Mouse (Mus musculus) adrenal gland (tissue): ENCODE results near the gene Ppm1l.
"Not testable (repeated sequence)": the region's sequence is repeated elsewhere in the genome, so short reads cannot be mapped to it uniquely, and the experiment has no call there.

Experiments used
- intact Hi-C: fragments of 180-260 bp; cut with DNase I; formaldehyde crosslinking; loops from one replicate; pipeline ENCODE4 v1.15.1; 2025

Ppm1l gene

DNA sequence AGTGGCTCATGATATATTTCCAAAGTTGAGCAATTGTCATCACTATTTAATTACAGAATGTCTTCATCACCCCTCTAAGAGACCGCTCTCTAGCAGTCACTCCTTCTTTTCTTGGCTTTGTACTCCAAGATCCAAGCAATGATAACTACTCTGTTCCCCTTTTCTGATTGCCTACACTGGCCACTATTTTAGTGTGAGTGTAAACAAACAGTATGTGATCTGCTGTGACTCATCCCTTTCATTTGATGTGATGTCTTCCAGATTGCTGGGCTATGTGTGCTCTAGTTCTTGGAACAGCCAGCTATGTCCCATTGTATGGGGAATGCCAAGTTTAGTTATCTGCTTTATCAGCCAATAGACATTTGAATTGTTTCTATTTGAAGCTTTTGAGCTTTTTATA, 210.7 kb downstream of the Ppm1l start:
- intact Hi-C loops: no loop called here

DNA sequence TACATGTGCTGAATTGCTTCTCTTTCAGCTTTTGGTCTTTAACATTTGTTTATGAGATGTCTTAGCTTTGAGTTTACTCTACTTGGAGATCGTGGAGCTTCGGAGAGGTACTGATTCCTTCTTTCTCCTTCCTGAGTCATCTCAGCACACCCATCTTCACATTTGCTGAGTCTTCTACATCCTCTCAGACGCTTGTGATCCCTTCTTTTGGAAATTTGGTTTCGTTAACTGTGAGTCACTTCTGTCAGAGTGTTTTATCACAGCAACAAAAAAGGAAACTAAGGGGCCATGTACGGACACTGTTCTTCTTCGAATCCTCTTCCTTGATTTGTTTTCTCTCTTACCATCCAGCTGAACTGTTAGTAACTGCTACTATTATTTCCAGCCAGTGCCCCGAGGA, 212.9 kb downstream of the Ppm1l start:
- intact Hi-C loops: no loop called here

DNA sequence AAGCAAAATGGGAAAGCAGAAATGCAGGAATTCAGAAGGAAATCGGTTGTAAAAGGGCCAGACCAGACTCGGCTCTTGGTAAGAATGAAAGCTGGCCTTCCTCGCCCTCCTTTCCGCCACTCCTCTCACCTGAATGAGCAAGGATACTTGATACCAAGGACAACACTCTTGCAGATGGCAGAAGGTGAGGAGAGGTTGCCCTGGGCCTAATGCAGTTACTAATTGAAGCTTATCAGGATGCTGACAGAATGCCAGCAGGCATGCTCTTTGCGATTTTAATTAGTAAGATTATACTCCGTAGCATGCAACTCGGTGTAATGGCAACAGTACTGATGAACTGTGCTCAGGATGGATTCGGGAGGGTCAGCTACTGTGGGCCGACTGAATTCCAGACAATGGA, 214.8 kb downstream of the Ppm1l start:
- intact Hi-C loops: no loop called here

DNA sequence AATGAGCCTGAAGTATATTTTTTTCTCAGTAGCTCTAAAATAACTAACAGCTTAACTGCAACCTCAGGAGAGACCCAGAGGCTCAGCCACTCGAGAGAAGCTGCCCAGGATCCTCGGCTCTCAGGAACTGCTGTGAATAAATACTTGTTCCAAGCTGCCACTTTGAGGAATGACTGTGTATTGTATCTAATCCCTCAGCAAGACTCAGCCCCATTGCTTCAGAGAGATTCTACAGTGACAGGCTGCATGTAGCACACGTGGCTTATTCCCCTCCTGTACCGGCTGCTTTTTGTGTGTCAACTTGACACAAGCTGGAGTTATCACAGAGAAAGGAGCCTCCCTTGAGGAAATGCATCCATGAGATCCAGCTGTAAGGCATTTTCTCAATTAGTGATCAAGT, 216.0 kb downstream of the Ppm1l start:
- intact Hi-C loops: no loop called here

DNA sequence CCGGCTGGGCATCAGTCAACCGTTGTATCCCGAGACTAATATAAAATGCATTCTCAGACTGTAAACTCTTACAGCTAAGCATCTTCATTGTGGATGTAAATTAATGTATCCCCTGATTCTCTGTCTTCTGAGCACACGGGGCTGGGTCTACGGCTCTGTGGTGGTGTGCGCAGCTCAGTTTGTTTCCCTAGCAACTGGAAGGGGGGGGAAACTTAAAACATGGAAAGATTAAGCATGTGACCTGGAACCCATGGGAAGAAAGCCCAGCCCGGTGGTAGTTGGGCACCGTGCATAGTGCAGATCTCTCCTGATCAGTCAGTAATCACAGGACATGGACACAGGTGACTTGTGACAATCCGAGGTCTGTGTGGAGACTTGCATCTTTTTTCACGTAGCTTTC, 218.8 kb downstream of the Ppm1l start:
- intact Hi-C loops: no loop called here

DNA sequence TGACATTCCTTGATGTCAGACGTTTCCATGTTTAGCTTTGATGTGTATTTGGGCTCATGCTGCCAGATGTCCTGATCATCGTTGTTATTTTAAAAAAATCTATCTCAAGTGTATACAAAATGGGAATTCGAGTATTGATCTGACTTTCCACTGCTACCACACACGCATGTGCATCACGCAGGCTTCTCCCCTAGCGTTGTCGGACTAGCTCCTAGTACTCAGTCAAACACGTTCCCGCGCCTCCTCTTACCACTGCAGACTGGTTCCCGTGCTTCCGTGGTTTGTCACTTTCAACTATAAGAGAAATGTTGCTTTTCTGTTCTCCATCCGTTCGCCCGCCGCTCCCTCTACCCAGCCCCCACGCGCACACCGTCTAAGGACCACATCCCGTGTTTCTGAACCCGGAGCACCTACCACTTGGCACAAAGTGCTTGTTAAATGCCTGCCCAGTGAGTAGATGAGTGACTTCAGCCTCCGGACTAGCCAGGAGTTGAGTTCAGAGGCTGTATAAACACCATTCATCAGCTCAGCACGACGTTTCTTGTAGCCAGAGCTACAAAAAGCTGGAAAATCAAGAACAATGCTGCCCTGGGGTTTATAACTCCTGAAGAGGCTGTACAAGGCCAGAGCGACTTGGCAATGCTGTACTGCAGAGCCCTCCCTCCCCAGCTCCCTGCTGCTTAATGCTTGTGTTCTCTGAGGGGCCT, 219.4 kb downstream of the Ppm1l start:
- intact Hi-C loops: no loop called here

DNA sequence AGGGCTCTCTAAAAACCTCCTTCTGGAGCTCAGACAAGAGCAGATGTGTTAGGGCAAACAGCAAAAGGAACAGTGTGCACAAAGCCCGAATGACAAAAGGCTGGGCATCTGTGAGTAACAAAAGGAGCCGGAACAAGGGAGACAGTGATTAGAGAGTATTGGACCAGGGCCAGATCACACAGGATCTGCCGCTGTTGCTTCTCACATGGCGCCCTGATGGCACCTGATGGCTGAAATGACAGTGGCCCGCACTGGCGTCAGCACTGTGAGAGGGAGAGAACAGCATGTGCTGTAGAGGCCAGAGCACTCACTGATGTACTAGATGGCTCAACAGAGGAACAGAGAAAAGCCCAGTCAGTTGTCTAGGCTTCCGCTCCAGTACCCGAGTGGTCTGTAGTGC, 226.3 kb downstream of the Ppm1l start:
- intact Hi-C loops: no loop called here

DNA sequence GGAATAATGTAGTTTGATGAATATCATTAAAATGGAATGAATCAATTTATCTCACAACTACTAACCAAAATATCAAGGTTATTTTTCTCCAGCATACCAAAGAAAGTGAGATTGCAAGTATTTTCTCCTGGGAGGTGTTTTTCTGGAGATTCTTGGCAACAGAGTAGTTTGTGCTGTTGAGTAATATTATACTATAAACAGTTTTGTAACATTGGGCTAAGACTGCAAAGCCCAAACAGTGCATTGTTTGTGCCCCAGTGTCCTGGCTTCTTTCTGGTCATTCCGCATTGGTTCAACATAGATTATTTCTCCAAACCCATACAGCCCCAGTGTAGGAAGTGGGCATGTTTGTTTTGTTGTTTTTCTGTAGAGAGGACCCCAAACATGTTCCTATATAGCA, 227.1 kb downstream of the Ppm1l start:
- intact Hi-C loops: no loop called here

DNA sequence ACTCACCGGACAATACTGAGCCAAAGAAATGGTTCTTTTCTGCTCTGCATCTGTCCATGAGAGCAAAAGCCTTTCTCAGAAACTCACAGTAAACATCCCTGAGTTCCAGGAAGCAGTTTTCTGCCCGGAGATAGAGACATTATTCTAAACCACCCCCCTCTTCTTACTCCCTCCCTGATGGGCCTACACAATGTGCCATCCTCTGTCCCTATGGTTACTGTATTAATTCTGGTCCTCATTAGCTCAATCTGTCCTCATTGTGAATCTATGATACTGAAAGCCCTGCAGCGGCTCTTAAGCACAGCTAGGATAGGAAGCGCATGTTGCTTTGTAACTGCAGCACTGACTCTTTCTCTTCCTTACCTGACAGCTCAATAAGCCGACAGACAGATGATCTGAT, 228.4 kb downstream of the Ppm1l start:
- intact Hi-C loops: no loop called here

DNA sequence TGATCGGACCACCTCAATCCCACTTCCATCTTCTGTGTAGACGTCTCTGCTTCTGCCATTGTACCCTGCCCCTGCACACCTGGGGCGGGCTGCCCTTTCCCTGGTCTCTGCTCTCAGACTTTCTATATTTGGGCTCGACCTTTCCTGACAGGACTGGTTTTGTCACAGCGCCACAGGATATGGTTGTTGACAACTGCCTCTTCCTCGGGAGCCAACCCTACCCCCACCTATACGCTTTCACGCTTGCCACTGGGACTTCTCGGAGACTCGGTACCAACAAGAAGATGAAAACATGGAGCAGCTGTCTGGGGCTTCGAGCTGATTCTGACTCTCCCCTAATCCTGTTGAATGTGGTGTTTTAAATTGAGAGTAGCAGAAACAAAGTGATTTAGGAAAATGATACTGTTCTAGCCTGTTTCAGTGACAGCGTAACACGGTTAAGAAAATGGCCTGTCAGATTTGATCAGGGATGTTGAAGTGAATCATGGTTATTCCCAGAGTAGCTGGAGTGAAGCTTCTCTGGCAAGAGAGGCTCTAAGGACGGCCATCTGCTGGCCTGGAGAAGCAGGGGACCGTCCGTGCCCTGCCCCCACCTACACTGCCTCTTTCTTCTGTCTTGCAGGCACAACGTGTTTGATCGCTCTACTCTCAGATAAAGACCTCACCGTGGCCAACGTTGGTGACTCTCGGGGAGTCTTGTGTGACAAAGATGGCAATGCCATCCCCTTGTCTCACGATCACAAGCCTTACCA, 232.2 kb downstream of the Ppm1l start:
- intact Hi-C loops: no loop called here

DNA sequence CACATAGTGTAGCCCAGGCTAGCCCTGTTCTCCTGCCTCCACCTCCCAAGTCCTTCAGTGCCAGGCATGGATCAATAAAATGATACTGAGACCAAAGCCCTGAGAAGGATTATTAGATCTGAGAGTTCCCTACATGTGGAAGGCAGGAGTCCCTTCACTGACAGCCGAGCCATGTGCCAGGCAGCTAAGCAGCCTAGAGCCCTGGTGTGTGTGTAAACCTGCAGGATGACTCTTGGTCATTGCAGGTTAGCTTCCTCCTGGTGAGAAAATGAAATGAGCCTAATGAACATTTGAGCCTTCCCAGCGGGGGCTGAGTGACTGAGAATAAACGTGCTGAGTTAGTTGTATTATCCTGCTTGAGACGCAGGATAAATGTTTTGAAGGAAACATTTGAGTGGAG, 232.9 kb downstream of the Ppm1l start:
- intact Hi-C loops: no loop called here

DNA sequence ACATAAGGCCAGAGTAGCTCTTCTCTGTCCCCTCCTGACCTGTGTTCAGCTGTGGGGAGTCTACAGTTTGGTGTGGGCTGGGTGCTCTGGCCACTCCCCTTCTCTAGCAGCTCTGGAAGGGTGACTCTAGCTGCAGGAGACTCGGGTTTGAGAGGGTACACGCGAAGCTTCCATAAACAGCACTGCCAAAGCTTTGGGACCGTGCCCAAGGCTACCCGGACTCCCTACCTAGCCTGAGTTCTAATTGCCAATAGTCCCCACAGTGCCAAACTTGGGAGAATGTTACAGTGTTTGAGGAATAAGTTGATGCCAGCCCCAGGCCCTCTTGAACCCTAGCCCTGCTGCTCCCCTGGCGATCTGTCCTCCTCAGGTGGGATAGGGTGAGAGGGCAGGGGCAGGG, 238.8 kb downstream of the Ppm1l start:
- intact Hi-C loops: no loop called here

DNA sequence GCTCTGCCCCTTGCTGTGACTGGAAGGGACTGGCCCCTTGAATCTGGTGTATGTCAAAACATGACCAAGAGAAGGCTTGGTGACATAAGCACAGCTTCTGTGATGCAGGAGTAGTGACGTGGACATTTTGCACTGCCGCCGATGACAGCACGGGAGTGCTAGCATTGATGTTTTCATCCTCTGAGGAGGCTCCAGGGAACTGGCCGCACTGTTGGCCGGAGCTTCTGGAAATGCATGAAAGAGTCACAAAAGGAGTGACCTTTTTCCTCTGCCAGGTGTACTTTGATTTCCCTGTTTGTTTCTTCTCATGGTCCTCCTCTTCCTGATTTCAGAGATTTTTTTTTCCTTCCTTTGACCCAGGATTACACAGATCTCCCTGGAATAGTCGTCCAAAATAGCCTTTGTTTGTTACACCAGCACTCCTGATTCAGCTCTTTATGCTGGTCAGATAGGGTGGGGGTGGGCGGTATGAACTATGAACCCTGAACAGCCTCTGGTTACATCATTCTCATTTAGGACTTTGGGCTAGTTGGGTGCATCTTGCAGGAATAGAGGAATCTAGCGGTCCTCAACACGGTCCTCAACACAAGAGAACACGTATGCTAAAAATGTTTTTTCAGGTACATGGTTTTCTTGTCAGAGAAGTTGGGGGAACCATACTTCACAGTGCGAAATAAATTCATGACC, 239.6 kb downstream of the Ppm1l start:
- intact Hi-C loops: no loop called here

DNA sequence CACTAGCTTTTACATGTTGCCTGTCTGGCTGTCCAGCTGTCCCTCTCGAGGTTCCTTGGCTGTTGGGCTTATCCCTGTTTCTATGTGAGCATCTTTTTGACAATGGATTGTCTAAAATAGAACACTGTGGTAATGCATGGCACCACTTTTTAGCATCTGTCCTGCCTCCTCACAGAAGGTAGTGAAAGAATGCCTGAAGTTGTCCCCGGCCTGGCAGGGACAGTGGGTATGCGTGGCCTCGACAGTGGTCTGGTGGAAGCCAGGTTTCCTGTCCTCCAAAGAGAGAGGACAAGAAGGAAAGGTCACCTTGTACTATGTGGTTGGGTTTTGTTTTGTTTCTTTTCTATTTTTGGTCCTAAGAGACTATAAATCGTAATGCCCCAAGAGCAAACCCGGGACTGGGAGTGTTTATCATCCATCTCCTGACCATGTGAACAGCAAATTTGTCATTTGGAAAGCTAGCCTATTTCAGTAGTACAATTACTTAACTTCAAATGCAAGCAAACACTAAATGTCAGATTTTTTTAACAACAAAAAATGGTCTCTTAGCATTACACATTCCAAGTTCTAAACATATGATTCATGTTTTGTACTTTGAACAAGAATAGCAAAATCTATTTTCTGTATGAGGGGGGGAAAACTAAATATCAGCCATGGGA, 242.8 kb downstream of the Ppm1l start:
- intact Hi-C loops: no loop called here

DNA sequence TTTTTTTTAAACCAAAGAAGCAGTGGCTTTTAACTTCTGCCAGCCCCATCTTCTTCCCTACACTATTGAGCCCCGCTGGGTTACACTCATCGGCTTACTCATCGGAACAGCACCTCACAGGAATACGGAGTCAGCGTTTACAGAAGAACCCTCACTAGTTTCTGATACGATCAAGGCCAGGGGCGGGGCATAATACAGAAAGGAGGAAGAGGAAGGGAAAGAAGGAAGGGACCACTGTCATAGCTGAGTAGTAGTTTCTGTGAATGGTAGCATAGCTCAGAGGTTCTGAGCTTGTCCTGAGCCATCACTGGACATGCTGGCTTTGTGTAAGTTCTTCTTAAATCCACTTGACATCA, 243.3 kb downstream of the Ppm1l start:
- intact Hi-C loops: no loop called here

DNA sequence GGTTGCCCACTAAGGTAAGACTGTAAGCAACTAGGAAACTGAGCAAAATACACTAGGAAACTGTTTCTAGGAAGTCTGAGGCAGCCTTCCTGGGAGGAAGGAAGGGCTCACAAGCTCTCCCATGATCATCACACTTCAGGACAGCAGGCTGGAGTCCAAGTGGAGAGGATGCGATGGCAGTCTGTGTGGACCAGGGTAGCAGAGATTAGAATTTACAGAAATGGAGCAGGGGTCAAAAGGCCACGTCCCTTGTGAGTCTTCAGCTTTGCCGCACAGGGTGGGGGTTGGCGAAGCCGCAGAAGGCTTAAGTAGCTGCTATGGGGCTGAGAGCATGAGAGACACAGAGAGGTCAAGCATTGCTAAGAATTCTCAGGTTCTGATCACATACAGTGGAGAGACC, 245.0 kb downstream of the Ppm1l start:
- intact Hi-C loops: no loop called here

DNA sequence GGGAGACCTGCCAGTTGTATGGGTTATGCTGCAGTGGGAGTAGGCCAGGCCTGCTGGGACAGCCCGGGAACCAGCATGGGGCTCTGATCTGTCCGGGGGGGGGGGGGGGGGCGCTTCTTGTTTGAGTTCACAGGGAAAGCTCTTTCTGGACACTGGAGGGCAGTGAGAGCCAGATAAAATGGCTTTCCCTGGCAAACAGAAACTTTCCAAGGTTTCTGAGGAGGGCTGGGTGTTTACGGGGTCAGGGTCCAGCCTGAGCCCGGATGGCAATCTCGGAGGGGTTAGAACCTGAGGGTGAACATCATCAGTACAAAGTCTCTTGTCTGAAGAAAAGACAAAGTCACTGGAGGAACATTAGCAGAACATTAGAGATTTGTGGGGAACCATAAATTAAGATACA, 246.7 kb downstream of the Ppm1l start:
- intact Hi-C loops: no loop called here

DNA sequence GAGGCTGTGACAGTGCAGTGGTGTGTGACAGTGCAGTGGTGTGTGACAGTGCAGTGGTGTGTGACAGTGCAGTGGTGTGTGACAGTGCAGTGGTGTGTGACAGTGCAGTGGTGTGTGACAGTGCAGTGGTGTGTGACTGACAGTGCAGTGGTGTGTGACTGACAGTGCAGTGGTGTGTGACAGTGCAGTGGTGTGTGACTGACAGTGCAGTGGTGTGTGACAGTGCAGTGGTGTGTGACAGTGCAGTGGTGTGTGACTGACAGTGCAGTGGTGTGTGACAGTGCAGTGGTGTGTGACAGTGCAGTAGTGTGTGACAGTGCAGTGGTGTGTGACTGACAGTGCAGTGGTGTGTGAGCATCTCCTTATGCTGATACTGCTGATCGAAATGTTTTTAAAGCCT, 248.9 kb downstream of the Ppm1l start:
- intact Hi-C loops: not testable (repeated sequence)

DNA sequence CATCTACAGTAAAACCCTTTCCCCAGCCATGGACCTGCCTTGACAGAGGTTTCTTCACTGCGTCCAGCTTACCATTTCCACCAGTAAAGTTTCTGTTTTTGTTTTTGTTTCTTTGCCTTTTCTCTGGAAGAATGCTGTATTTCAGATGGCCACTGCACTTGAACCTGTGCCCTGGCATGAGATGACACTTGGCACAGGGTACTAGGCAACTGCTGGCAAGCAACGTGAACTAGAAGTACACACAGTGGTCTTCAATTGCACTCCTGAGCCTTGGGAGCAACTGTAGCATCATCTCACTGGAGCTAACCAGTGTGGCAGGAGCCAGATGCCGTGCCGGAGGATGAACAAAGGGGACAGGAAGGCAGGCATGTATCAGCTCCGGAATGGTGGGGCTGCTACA, 255.9 kb downstream of the Ppm1l start:
- intact Hi-C loops: no loop called here

DNA sequence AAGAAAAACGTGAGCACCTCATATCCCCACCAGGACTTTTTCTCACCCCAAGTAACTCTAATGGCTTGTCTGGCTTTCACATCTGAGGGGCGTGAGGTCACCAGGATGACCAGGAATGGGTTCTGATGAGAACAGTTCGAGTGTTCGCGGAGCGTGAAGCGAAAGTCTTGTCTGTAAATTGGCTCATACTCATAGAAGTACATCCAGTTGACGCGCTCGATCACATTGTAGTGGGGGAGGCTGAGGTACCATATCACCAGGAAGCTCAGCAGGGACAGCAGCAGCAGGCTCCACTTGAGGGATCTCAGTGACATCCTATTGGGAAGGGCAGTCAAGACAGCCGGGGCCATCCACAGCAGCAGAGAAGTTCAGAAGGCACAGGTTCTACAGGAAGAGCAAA, 258.9 kb downstream of the Ppm1l start:
- intact Hi-C loops: no loop called here

DNA sequence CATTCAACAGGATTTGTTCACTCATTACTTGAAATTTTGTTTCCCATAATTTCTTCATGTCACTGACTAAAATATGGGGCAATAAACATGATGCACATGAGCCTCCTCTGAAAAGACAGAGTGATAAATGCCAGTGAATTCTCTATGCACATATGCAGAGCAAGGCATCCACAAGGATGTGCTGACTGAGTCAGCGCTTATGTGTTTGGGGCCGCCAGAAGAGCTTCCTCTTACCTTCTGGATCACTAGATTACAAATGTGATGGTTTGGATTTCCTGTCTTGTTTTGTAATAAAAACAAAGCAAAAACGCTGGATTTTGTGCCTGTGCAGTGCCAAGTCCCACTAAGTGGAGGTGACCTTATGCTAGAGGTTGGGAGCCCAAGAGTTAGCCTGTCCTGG, 260.1 kb downstream of the Ppm1l start:
- intact Hi-C loops: no loop called here

DNA sequence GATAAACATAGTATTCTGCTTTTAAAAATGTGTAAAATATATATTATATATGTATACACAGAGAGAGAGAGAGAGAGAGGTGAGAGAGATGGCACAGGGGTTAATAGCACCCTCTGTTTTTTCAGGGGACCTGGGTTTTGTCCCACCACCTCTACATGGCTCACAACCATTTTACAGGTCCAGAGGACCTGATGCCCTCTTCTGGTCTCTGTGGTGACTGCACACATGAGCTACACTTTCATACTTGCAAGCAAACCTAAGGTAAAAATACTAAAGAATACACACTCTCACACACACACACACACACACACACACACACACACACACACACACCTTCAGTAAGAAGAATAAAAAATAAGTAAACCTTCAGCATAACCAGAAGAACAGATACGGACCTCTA, 262.1 kb downstream of the Ppm1l start:
- intact Hi-C loops: no loop called here
